Mouse (Mus musculus) heart, postnatal 0 days (tissue): ENCODE data around the gene Sar1a.

Experiments used
- CTCF ChIP-seq: IDR thresholded peaks from 2 replicates; pipeline ENCODE4 v1.5.1; 2016; ENCODE audit warnings: antibody characterized with exemption, control low read depth, low read depth
- EP300 ChIP-seq: IDR thresholded peaks from 2 replicates; pipeline ENCODE4 v1.6.1; 2016; ENCODE audit warnings: antibody characterized with exemption, low read depth

DNA sequence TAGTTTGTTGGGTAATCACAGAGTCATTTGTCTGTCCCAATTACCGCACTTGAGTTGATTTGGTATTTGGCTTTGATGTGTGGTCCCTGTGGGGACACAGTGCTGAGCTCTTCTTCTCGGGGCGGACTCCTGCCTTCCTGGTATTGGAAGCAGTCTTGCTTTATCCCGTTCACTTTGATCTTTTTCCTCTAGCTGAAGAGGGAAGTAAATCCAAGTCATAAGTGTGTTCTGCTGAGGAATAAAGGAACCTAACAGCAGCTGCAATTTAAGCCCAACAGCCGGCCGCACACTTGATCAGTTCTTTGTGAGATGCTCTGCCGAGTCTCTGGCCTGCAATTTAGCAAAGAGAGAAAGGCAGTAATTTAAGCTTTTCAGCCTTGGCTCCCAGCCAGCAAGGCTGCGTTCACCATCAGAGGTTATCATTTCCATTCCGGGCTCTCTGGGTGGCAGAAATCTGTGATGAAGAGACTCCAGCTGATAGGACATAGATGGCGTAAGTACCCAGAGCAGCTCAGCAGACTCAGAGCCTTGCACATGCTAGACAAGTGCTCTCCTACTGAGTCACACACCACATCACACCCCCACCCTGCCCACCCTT, 17.6 kb upstream of the Sar1a start:
- no peak for TF ChIP-seq CTCF
- no peak for TF ChIP-seq EP300
